Mouse (Mus musculus) lung, adult 2 months (tissue): ENCODE data around the gene Gm45234.

ENCODE experiments used
- CTCF ChIP-seq: fragments of 200-500 bp; IDR thresholded peaks from 2 replicates; pipeline ENCODE4 v1.5.1; 2011; ENCODE audit warnings: mild to moderate bottlenecking, low read length, control low read depth; ENCODE audit not compliant: insufficient read depth
- POLR2A ChIP-seq: fragments of 200-500 bp; IDR thresholded peaks from 2 replicates; pipeline ENCODE4 v1.6.1; 2011; ENCODE audit warnings: low read depth, mild to moderate bottlenecking, control low read depth, low read length, borderline replicate concordance; ENCODE audit errors: extremely low read depth

DNA sequence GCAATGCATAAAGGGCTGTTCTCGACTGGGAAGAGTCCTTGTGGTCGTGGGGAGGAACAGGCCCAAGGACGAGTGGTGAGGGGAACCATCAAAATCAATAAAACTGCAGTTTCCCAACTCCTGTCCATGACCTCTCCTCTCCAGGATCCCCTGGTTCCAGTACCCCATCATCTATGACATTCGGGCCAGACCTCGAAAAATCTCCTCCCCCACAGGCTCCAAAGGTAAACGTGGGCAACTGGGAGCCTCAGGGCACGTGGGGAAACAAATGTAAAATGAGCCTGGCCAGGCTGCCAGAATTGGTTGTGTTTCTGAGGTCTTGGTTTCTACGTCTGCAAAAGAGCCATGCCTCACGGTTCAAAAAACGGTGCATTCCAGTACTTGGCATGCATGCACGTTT is 42.9 kb downstream of the Gm45234 start:
- TF ChIP-seq CTCF (no peak), POLR2A (no peak)
